Mouse (Mus musculus) mature B cell (primary cell): ENCODE measurements around the gene Gm43302.
"Not testable (repeated sequence)": the region's sequence is repeated elsewhere in the genome, so short reads cannot be mapped to it uniquely, and the experiment has no call there.

Experiments
- in situ Hi-C: fragments of 300-500 bp; cut with MboI; formaldehyde crosslinking; loops from 2 replicates; pipeline ENCODE4 v1.14.3; 2019

The Gm43302 gene

DNA sequence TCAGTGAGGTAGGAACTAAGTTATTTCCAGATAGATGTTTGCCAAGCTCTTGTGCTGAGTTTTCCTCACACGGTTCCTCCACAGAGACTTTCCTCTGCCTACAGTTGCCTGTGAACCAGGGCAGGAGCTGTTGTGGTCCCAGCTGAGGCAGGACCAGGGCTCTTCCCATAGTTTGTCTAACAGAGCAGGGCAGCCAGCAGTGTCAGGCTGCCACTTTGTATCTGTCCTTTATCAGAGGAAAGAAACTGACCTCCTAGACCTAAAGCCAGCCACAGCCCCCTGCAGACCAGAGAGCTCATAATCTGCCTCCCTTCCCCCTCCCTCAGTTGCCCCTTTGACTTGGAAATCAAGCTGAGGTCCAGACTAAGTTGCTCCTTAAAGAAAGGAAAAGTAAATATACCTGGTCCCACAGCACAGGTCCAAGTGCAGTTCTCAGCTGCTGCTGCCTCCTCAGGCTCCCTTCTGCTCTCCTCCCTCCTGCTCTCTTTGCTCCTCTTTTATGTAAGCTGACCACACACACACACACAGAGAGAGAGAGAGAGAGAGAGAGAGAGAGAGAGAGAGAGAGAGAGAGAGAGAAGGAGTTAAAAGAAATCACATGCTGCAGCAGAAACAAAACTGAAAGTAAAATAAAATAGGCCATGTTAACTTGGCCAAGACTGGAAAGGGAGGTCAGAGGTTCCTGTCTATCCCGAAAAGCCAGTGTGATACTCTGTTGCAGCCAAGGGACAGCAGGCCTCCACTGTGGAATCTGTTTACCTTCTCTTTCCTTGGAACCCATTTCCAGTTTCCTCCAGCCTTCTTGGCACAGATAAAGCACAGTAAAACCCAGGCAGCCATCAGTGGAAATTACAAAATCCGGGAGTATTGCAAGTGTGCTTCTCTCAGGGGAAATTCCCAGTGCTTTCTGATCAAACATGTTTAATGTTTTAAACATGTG is at the start of gene Gm43302, which contains the start of gene Gbp6:
TSS of gene Gm43302 (minus strand) at position 470 of the 940 bp plus-strand sequence.
TSS of gene Gbp6 (minus strand) at position 473 of the 940 bp plus-strand sequence.
- in situ Hi-C loops, result not testable (repeated sequence)

DNA sequence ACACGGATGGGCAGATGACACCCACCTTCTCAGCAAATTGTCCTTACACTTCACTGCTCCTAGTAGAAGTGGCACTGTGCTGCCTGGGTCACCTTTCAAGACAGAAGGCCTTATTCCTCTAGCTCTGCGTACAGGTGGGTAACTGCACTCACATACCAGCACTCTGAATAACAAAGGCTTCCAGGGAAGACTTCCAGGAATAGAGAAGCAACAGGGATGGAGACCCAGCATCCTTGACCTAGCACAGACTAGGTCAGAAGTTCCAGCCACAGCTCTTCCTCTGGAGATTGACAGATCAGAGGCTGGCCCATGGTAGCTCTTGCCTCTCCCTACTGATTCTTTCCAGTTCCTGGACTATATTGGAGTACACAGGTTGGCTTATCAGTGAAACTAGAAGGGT is 47.8 kb upstream of the Gm43302 start:
- in situ Hi-C loops, result no loop called here

DNA sequence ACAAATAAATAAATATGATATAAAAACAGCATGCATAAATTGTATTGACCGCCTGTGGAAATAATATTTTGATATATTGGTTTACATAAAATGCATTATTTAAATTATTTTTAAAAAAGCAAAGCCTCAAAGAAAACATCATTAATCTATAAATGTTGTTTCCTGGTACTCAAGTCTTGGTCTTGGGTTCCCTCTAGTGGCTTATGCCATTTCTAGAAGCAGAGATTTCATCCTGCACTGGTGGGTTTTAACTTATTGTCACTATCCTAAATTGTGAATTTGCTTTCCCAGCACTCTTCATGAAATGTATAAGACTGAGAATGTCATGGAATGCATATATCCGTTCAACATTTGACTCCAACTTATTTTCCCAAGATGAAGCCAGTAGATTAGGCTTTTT is 29.0 kb upstream of the Gm43302 start:
- in situ Hi-C loops, result no loop called here

DNA sequence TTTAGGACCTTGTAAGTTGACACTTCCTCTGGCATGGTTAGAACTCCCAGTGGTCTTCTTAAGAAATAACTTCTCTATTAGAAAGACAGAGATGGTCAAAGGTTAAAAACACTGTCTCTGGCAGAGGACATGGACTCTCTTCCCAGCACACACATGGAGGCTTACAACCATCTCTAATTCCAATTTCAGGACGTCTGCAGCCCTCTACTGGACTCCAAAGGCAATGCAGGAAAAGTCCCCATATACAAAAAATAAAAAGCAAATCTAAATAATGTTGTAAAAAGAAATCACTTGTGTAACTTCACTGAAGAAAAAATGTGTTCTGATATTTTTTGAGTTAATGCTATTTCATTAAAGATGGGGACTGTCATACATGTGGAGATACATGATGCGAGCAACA is 17.4 kb upstream of the Gm43302 start:
- in situ Hi-C loops, result no loop called here

DNA sequence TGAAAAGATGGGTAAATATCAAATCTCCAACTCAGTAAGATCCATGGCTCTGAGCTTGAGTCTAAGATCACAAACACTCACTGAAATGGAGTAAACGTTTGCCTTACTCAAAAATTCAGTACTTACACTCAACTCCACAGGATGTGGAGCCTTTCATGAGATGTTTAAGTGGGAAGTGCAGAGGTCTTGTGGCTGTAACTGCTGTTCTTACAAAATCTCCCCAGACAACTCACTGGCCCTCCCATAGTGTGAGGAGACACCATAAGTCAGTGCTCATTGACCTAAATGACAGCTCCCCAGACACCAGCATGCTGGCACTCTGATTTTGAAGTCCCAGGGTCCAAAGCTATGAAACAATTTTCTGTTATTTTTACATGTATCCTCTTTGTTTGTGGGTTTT is 15.7 kb upstream of the Gm43302 start:
- in situ Hi-C loops, result not testable (repeated sequence)

DNA sequence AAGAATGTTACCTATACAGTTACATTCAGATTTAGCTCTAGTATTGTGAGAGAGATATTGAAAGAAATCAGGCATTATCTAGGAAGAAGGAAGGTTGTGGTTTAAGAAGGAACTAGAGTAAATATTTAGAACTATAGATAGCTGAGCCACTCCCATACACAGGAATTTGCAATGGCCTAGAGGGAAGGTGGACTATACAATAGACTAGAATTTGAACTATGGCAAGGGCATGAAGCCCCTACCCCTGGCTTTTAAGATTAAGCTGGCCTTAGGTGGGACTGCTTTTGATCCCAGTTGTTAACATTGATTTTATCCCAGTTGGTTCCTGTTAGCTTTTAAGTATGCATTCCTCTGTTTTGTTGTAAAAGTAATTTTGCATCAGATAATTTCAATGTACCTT is 13.5 kb upstream of the Gm43302 start:
- in situ Hi-C loops, result not testable (repeated sequence)

DNA sequence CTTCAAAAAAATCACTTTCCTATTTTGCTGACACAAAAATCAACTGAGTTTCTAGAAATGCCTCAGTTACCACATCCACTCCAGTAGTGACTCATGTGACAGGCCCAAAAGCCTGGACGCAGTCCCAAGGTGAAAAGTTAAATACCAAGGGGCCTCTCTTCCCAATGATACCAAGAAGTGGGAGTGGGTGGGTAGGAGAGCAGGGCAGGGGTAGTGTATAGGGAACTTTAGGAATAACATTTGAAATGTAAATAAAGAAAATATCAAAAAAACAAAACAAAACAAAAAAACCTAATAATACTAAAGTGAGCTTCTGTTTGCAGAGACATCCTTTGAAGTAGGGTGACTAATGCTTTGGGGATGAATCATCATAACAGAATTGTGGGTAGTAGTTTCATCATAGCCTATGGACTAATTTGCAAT is 12.7 kb upstream of the Gm43302 start:
- in situ Hi-C loops, result no loop called here

DNA sequence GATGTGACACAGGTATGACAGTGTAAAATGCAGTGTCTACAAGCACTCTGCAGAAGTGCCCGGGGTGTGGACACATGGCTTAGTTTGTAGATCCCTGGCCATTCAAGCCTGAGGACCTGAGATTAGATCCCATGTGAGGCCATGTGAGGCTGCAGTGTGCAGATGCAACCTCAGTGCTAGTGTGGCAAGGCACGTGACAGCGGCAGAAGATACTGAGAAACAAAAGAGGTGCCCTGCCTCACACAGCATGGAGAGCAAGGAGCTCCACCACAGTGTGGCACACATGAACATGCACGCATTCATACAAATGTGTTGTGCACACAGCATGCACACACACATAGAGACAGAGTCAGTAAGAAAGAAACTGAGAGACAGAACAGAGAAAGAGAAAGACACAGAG is 12.2 kb upstream of the Gm43302 start:
- in situ Hi-C loops, result not testable (repeated sequence)

DNA sequence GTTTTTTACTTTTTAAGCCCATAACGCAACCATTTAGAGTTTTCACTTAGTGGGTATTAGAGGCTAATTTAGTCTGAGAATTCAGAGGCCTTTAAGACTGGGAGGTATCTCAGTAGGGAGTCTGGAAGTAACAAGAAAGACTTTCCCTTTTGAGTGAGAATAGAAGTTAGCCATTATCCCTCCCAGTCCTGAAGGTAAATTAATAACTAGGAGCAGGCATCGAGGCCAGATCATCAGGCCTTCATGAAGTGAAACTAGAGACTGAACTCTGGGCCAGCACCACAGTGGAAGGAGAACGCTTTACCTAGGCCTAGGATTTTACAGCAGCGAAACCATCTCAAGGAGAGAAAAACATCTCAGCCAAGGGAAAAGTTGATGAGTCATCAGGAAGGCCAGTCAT is 8.5 kb upstream of the Gm43302 start:
- in situ Hi-C loops, result no loop called here

DNA sequence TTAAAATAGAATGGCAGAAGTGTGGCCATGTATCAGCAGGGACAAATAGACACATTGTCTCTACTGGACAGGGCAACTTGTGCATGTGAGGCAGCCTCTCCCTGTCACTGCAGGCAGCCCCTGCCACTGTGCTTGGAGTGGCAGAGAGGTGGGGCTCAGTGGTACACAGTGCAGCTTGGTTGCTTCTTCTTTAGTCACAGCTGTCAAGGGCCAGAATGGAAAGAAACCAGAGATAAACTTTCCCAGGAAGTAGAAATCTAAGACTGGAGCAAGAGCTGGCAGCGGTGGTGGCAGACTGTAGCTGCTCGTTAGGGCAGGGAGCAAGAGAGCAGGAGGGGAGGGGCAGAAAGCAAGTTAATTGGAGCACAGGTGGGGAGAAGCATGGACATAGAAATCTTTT is 8.0 kb upstream of the Gm43302 start:
- in situ Hi-C loops, result no loop called here

DNA sequence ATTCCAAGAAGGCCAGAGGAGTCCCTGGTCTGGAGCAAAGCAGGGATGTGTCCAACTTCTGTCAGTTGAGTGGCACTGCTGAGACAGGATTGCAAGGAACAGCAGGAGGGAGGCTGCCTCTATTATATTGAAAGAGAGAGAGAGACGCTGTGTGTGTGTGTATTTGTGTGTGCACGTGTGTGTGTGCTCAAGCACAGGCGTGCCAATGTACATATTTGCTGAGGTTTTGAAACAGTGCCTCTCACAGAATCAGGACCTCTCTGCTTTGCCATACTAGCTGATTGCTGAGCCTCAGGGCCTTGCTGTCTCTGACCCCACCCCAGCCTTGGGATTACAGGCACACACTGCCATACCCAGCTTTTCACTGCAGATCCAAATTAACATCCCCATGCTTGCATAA is 2.3 kb upstream of the Gm43302 start:
- in situ Hi-C loops, result no loop called here

DNA sequence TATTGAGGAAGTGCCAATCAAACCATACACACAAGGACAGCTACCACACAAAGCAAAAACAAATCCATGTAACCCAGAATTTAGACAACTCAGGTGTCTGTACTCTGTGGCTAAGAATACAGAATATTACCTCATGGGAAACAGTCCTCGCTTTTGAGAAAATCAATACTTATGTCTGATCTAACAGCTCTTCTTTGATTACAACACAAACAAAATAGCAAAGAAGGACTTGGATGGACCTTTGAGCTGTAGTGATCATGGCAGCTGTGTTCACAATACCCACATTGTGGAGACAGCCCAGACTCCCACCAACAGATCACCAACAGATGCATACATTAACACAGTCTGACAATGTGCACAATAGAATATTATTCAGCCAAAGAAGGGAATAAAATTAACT is 1.0 kb downstream of the Gm43302 start:
- in situ Hi-C loops, result no loop called here

DNA sequence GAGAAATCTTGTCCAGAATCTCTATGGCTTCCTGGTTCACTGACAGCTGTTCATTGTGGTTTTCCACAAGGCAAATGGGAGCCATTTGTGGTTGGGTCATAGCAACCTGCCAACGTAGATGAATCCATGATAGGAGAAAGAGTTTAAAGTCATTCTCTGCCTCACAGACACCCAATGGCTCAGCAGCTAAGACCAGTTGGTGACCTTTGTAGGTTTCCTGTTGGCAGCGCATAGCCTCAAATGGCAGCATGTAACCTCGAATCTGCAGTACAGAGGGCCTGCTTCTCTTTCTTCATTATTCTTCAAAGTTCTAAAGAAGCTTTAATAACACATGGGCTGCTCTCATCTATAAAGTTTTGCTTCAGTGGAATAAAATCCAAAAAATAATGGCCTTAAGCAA is 2.6 kb downstream of the Gm43302 start:
- in situ Hi-C loops, result not testable (repeated sequence)

DNA sequence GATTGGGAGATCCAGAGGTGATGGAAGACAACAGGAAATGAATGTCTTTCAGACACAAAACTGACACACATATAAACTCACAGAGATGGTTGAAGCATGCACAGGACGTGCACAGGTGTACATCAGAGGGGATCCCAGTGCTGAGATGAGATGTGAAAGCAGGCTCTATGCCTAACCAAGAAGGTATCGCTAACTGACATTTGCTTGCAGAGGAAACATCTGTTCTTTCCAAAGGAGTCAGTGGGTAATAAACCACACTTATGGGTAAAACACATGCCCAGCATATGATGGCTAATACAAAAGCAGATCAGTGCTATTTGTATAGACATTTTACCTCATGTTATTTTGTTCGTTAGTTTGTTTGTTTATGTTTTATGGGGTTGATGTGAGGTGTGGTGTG is 32.8 kb downstream of the Gm43302 start:
- in situ Hi-C loops, result not testable (repeated sequence)

DNA sequence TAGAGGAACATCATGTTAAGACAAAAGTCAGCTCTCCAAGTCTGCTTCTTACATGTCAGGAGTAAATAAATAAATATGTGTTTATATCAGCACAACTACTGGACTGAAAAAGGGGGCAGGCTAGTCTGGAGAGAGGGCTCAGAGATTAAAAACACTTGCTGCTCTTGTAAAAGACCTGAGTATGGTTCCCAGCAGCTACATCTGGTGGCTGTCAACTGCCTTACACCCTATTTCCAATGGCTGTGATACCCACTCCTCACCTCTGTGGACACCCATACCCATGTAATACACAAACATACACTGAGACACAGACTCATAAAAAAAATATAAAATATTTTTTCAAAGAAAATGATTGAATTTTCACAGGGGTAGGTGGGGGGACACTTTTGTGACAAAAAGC is 41.0 kb downstream of the Gm43302 start:
- in situ Hi-C loops, result no loop called here

DNA sequence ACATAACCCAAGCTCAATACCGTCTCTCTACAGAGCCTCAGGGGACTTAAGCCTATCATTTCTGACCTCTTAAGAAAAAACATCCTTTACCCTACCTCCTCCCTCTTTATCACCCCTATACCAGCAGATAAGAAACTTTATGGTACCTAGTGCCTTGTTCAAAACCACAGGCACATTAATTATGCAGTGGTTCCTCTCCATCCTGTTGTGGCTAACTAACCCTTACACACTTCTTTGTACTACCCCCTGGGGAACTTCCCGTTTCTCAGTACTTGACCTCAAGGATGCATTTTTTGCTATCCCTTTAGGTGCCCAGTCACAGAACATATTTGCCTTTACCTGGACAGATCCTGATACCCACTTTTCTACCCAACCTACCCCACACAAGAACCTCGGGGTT is 48.8 kb downstream of the Gm43302 start:
- in situ Hi-C loops, result not testable (repeated sequence)

DNA sequence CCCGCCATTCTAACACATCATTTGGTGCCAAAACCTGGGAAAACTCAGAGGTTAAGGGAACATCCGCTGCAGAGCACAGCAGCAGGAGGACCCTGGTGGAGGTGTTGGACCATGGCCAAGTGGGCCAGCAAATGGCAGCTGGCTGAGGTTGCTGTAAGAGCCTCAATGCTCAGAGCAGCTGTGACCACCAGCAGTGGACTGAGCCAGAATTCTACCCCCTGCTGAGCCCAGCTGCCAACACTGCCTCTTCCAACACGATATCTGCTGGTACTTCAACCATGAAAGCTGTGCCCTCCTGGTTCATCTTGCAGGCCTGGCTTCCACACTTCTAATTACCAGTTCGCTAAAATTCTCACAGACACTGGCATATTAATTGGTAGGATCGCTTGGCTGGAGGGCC is 52.5 kb downstream of the Gm43302 start:
- in situ Hi-C loops, result not testable (repeated sequence)

DNA sequence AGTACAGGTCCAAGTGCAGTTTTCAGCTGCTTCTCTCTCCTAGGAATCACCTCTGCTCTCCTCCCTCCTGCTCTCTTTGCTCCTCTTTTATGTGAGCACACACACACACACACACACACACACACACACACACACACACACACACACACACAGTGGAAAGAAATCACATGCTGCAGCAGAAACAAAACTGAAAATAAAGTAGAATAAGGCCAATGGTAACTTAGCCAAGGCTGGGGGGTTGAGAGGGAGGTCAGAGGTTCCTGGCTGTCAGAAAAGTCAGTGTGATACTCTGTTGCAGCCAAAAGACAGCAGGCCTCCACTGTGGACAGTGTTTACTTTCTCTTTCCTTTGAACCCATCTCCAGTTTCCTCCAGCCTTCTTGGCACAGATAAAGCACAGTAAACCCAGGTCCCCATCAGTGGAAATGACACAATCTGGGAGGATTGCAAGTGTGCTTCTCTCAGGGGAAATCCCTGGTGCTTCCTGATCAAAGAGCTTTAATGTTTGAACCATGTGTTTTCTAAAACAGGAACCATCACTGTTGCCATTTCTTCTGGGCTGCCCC is 53.9 kb downstream of the Gm43302 start, which contains the start of gene Gbp10:
TSS of gene Gbp10 (minus strand) at position 51 of the 565 bp plus-strand sequence.
- in situ Hi-C loops, result not testable (repeated sequence)

DNA sequence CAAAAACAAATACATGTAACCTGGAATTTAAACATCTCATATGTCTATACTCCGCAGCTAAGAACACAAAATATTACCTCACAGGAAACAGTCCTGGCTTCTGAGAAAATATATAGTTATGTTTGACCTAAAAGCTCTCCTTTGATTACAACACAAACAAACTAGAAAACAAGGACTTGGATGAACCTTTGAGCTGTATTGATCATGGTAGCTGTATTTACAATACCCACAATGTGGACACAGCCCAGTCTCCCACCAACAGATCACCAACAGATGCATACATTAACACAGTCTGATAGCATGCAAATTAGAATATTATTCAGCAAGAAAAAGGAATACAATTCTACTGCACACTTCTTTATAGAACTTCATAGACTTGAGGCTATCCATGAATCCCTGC is 55.1 kb downstream of the Gm43302 start:
- in situ Hi-C loops, result not testable (repeated sequence)

DNA sequence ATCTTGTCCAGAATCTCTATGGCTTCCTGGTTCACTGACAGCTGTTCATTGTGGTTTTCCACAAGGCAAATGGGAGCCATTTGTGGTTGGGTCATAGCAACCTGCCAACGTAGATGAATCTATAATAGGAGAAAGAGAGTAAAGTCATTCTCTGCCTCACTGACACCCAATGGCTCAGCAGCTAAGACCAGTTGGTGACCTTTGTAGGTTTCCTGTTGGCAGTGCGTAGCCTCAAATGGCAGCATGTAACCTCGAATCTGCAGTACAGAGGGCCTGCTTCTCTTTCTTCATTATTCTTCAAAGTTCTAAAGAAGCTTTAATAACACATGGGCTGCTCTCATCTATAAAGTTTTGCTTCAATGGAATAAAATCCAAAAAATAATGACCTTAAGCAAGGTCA is 57.5 kb downstream of the Gm43302 start:
- in situ Hi-C loops, result not testable (repeated sequence)

DNA sequence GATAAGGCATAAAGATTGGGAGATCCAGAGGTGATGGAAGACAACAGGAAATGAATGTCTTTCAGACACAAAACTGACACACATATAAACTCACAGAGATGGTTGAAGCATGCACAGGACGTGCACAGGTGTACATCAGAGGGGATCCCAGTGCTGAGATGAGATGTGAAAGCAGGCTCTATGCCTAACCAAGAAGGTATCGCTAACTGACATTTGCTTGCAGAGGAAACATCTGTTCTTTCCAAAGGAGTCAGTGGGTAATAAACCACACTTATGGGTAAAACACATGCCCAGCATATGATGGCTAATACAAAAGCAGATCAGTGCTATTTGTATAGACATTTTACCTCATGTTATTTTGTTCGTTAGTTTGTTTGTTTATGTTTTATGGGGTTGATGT is 84.5 kb downstream of the Gm43302 start:
- in situ Hi-C loops, result not testable (repeated sequence)

DNA sequence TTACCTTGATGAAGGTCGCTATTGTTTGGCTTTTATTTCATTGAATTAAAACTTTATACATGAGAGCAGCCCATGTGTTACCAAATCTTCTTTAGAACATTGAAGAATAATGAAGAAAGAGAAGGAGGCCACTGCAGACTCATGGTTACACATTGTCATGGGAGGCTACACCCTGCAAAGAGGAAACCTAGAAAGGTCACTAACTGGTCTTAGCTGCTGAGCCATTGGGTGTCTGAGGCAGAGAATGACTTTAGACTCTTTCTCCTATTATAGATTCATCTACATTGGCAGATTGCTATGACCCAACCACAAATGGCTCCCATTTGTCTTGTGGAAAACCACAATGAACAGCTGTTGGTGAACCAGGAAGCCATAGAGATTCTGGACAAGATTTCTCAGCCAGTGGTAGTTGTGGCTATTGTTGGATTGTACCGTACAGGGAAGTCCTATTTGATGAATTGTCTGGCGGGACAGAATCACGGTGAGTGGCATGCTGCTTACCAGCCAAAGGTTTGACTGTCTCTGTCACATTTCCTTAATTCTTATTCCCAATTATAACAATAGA is 92.6 kb downstream of the Gm43302 start:
- in situ Hi-C loops, result not testable (repeated sequence)

DNA sequence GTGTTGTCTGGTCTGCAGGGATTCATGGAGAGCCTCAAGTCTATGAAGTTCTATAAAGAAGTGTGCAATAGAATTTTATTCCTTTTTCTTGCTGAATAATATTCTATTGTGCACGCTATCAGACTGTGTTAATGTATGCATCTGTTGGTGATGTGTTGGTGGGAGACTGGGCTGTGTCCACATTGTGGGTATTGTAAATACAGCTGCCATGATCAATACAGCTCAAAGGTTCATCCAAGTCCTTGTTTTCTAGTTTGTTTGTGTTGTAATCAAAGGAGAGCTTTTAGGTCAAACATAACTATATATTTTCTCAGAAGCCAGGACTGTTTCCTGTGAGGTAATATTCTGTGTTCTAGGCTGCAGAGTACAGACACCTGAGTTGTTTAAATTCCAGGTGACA is 94.3 kb downstream of the Gm43302 start:
- in situ Hi-C loops, result not testable (repeated sequence)
